Comparison of ENCODE assay signal across 19 mouse cellular contexts in the genomic region with DNA sequence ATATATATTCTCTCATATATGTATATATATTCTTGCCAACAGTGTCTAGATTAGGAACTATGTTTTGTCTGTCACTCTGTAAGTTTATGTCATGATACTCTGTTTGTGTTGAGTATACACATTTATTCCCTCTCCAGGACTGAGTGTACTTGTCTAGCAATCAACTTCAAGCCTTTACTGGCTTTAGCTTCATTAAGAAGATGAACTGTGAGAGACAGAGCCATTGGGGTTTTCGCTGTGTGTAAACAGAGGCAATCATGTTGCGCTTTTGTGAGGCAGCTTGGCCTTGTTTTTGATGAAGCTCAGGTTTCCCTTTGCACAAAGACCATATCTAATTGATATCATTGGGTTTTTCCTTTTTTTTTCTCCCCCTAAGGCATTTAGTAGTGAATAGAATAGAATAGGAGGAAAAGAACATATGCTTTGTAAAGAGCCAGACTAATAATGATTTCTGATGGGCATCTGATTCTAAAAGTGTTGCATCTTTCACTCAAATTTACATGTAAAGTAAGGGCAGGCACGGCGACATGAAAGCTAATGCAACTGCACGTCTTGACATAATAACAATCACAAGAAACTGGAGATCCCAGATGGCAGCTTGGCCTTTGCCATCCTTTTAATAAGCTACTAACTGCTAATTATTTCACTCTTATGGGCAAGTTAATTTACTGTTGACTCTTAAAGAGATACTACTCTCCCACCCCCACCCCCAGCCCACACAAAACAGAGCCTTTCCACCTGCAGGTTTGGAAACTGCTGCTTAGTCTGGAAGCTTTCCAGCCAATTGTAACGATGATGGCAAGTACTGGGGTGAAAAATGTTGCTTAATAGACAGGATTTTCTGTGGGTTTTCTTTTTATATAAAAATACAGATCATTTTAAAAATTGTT.
A peak's percentile ranks its signal among the peaks of the same experiment; 100 is the strongest.
DNase-seq lines count a peak whose midpoint lies in the region; ATAC-seq and TF ChIP-seq lines count a peak whose summit lies in the region.
"Had no signal": no experiment of that assay in that cellular context is flagged by ENCODE, and none has a peak within 500 bp of the region (broad histone marks: within the 10 kb centered on the region; RNA-seq: fewer than 3 reads in every experiment).

No protein-coding gene starts in this region.

- H3K4me2 ChIP-seq in hindbrain, embryonic 14.5 days (replicated peaks), result no peak overlapping the region; the same call in 1 of the 2 replicates
- H3K4me2 ChIP-seq in neural tube, embryonic 12.5 days (replicated peaks), result no peak overlapping the region
- H3K4me2 ChIP-seq: embryonic facial prominence, embryonic 15.5 days; liver, embryonic 15.5 days had no signal

- ATAC-seq in hindbrain, embryonic 14.5 days (ENCODE audit: low FRiP score), result peak; percentile 65
- peak; percentile 82 for ATAC-seq in neural tube, embryonic 12.5 days (ENCODE audit: low FRiP score, low read depth)
- ATAC-seq: intestine, embryonic 16.5 days; Patski had no signal

- no peaks in the 10 kb centered on the region for H3K27me3 ChIP-seq in hindbrain, embryonic 14.5 days (ENCODE audit: control insufficient read depth, insufficient read depth, low read length)
- no peaks in the 10 kb centered on the region for H3K27me3 ChIP-seq in neural tube, embryonic 12.5 days (replicated peaks)
- H3K27me3 ChIP-seq: embryonic facial prominence, embryonic 15.5 days; liver, embryonic 15.5 days; Patski had no signal

- no peaks in the 10 kb centered on the region for H3K36me3 ChIP-seq in hindbrain, embryonic 14.5 days (replicated peaks; ENCODE audit: control insufficient read depth, insufficient read depth)
- H3K36me3 ChIP-seq in neural tube, embryonic 12.5 days, result no peaks in the 10 kb centered on the region
- H3K36me3 ChIP-seq: embryonic facial prominence, embryonic 15.5 days; liver, embryonic 15.5 days had no signal

- no peak overlapping the region for H3K4me3 ChIP-seq in hindbrain, embryonic 14.5 days (replicated peaks; ENCODE audit: low read length)
- no peak overlapping the region for H3K4me3 ChIP-seq in neural tube, embryonic 12.5 days
- no peak overlapping the region for H3K4me3 ChIP-seq in left cerebral cortex, adult 2 months
- H3K4me3 ChIP-seq: embryonic facial prominence, embryonic 15.5 days; liver, embryonic 15.5 days had no signal

- peak; percentile 13 to 18 for DNase-seq in cerebellum, postnatal 14 days
- DNase-seq in cerebellum, postnatal 36 days, result no peak
- peak; percentile 97 for DNase-seq in brain, embryonic 14.5 days (ENCODE audit: low read depth)
- peak; percentile 52 for DNase-seq in hindbrain, embryonic 14.5 days (ENCODE audit: low spot score)
- DNase-seq in frontal cortex, adult 2 months (ENCODE audit: extremely low spot score in 1 of 2, low spot score in 1 of 2), result no peak
- DNase-seq in left cerebral cortex, adult 2 months (ENCODE audit: extremely low spot score in 1 of 2, low spot score in 2 of 2), result no peak
- DNase-seq in kidney, adult 8-10 months, result no peak
- DNase-seq: adrenal gland, adult 8-10 months; cerebellum, postnatal 25 days; heart, adult 11 months; kidney, postnatal 14 days; lung, postnatal 14 days; spleen, adult 18-20 months; thymus, postnatal 4 days had no signal

- H3K9ac ChIP-seq in hindbrain, embryonic 14.5 days, result 0 out of 2 replicates have a peak overlapping the region, but pooled peaks have one; percentile 0
- no peak overlapping the region for H3K9ac ChIP-seq in neural tube, embryonic 12.5 days
- H3K9ac ChIP-seq: embryonic facial prominence, embryonic 15.5 days; liver, embryonic 15.5 days had no signal

- 20% methylated on average over 6 of the region's 6 CpGs for WGBS in hindbrain, embryonic 14.5 days
- 33% methylated on average over 6 of the region's 6 CpGs for WGBS in neural tube, embryonic 12.5 days

- intact Hi-C loops in left cerebral cortex, adult 2 months (cut with DNase I), result no loop called here

- H3K9me3 ChIP-seq in hindbrain, embryonic 14.5 days (ENCODE audit: control insufficient read depth, low read length), result no peaks in the 10 kb centered on the region
- H3K9me3 ChIP-seq in neural tube, embryonic 12.5 days, result no peaks in the 10 kb centered on the region
- H3K9me3 ChIP-seq: embryonic facial prominence, embryonic 15.5 days; liver, embryonic 15.5 days had no signal

- H3K4me1 ChIP-seq in hindbrain, embryonic 14.5 days (replicated peaks; ENCODE audit: control insufficient read depth, insufficient read depth, low read length), result peaks cover 18% of the 10 kb centered on the region
- 0 out of 2 replicates have a peak, but pooled peaks cover 5% of the 10 kb centered on the region for H3K4me1 ChIP-seq in neural tube, embryonic 12.5 days
- H3K4me1 ChIP-seq: embryonic facial prominence, embryonic 15.5 days; liver, embryonic 15.5 days had no signal

- peak overlapping the region; percentile 71 for H3K27ac ChIP-seq in hindbrain, embryonic 14.5 days
- H3K27ac ChIP-seq in neural tube, embryonic 12.5 days, result no peak overlapping the region
- H3K27ac ChIP-seq in left cerebral cortex, adult 2 months, result no peak overlapping the region
- H3K27ac ChIP-seq: embryonic facial prominence, embryonic 15.5 days; liver, embryonic 15.5 days had no signal

- TF ChIP-seq CTCF in brain, embryonic 14.5 days (IDR thresholded peaks at IDR 0.05; ENCODE audit: borderline replicate concordance, extremely low read depth, insufficient read depth, insufficient read length), result no peak
- TF ChIP-seq CTCF in left cerebral cortex, adult 2 months (IDR thresholded peaks at IDR 0.05), result no peak

- TF ChIP-seq POLR2A in brain, embryonic 14.5 days (IDR thresholded peaks at IDR 0.05; ENCODE audit: borderline replicate concordance, extremely low read depth, insufficient read depth, insufficient read length, poor library complexity, severe bottlenecking), result no peak

Comparison
In these comparisons a context has a peak if more than half of its experiments do, and no peak if none do; other contexts are left out.
1. DNase-seq: peak in cerebellum, postnatal 14 days (2 of 2), brain, embryonic 14.5 days (single experiment) and hindbrain, embryonic 14.5 days (single experiment); none in cerebellum, postnatal 36 days (0 of 2), frontal cortex, adult 2 months (0 of 2), left cerebral cortex, adult 2 months (0 of 2) and kidney, adult 8-10 months (0 of 2).